Mouse (Mus musculus) adipocyte (in vitro differentiated cells): Measurements from ENCODE around the gene Prg4.

ENCODE experiments used
- DNase-seq: peaks from one replicate; pipeline ENCODE4 v3.0.0-alpha.2; 2016; ENCODE audit warnings: low spot score

Gene Prg4

GRCm38 (mm10) chr1:150404555-150404954 is 61.4 kb downstream of the Prg4 start:
- DNase-seq = no peak

DNA sequence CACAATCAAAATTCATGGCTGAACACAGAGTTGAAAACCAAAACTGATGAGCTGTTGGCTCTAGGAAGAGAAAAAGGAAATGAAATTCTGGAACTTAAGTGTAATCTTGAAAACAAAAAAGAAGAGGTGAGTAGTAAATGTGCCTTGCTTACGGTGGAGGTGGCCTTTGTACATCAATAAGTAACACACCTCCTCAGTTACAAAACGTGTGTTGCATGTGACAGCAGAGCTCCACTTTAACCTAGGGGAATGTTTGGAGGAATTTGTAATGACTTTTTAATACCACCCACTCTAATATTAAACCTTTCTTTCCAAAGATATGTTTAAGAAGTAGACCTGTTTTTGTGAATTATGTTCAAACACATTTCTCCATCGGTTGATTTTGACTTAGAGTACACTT is 62.1 kb downstream of the Prg4 start:
- DNase-seq = no peak
